Mouse (Mus musculus) splenic B cell, adult 2 months (primary cell): ENCODE results near the gene Pnpla2.
A peak's percentile ranks its signal among the peaks of the same experiment; 100 is the strongest.

Experiments used
- DNase-seq: peaks from one replicate; pipeline ENCODE4 v3.0.0-alpha.2; 2011; ENCODE audit warnings: low read depth, low spot score
- H3K27me3 ChIP-seq: 2 replicates; pipeline ENCODE4 v1.6.1; 2012; ENCODE audit warnings: mild to moderate bottlenecking, low read length, moderate library complexity, mixed read lengths; ENCODE audit not compliant: control insufficient read depth, poor library complexity, insufficient read depth, severe bottlenecking
- H3K36me3 ChIP-seq: 2 replicates; pipeline ENCODE4 v1.6.1; 2012; ENCODE audit warnings: mild to moderate bottlenecking, low read length, moderate library complexity, mixed read lengths; ENCODE audit not compliant: control insufficient read depth, poor library complexity, insufficient read depth, severe bottlenecking

Pnpla2 gene

GRCm38 (mm10) chr7:141475805-141476158 is 20.8 kb downstream of the Pnpla2 start:
- Histone ChIP-seq H3K36me3 (no peaks in the 10 kb centered on the region; the same call in none of the 2 replicates), H3K27me3 (no peaks in the 10 kb centered on the region)
- no peak for DNase-seq

- no peaks in the 10 kb centered on the region for H3K36me3 ChIP-seq
- DNase-seq = peak; percentile 34
Observed at GRCm38 (mm10) chr7:141476226-141476980, 21.4 kb downstream of the Pnpla2 start.

GRCm38 (mm10) chr7:141476981-141477370 is 22.0 kb downstream of the Pnpla2 start:
- DNase-seq = no peak
- Histone ChIP-seq H3K36me3 (no peaks in the 10 kb centered on the region), H3K27me3 (no peaks in the 10 kb centered on the region)

More at GRCm38 (mm10) chr7:141476226-141476980, 21.4 kb downstream of the Pnpla2 start:
- H3K27me3 ChIP-seq = no peaks in the 10 kb centered on the region

GRCm38 (mm10) chr7:141477578-141478269 is 22.7 kb downstream of the Pnpla2 start:
- Histone ChIP-seq H3K36me3 (no peaks in the 10 kb centered on the region), H3K27me3 (no peaks in the 10 kb centered on the region)
- DNase-seq = no peak

GRCm38 (mm10) chr7:141478270-141478748 is 23.3 kb downstream of the Pnpla2 start:
- Histone ChIP-seq H3K36me3 (no peaks in the 10 kb centered on the region), H3K27me3 (no peaks in the 10 kb centered on the region)
- no peak for DNase-seq

- peak; percentile 95 for DNase-seq
- Histone ChIP-seq H3K36me3 (no peaks in the 10 kb centered on the region), H3K27me3 (no peaks in the 10 kb centered on the region)
Observed at GRCm38 (mm10) chr7:141480842-141481497, 26.0 kb downstream of the Pnpla2 start.

- Histone ChIP-seq H3K36me3 (no peaks in the 10 kb centered on the region), H3K27me3 (no peaks in the 10 kb centered on the region)
- peak; percentile 68 for DNase-seq
Observed at GRCm38 (mm10) chr7:141481498-141482401, 26.8 kb downstream of the Pnpla2 start.

GRCm38 (mm10) chr7:141482531-141483024 is 27.6 kb downstream of the Pnpla2 start:
- no peak for DNase-seq
- H3K36me3 ChIP-seq = no peaks in the 10 kb centered on the region
- H3K27me3 ChIP-seq = no peaks in the 10 kb centered on the region

- H3K36me3 ChIP-seq = no peaks in the 10 kb centered on the region
- H3K27me3 ChIP-seq = no peaks in the 10 kb centered on the region
- no peak for DNase-seq
Observed at GRCm38 (mm10) chr7:141483114-141483653, 28.2 kb downstream of the Pnpla2 start.

GRCm38 (mm10) chr7:141484186-141485120 is 29.5 kb downstream of the Pnpla2 start:
- no peak for DNase-seq
- no peaks in the 10 kb centered on the region for H3K36me3 ChIP-seq
- H3K27me3 ChIP-seq = no peaks in the 10 kb centered on the region

- no peaks in the 10 kb centered on the region for H3K36me3 ChIP-seq
- no peak for DNase-seq
Observed at GRCm38 (mm10) chr7:141485186-141485585, 30.2 kb downstream of the Pnpla2 start.

GRCm38 (mm10) chr7:141485606-141486005 is 30.6 kb downstream of the Pnpla2 start:
- H3K27me3 ChIP-seq = no peaks in the 10 kb centered on the region
- H3K36me3 ChIP-seq = no peaks in the 10 kb centered on the region
- no peak for DNase-seq

More at GRCm38 (mm10) chr7:141485186-141485585, 30.2 kb downstream of the Pnpla2 start:
- no peaks in the 10 kb centered on the region for H3K27me3 ChIP-seq

GRCm38 (mm10) chr7:141486239-141486638 is 31.2 kb downstream of the Pnpla2 start:
- Histone ChIP-seq H3K36me3 (no peaks in the 10 kb centered on the region), H3K27me3 (no peaks in the 10 kb centered on the region)
- DNase-seq = no peak
